Mouse (Mus musculus) limb, embryonic 11.5 days (tissue): ENCODE results near the gene Stk33. TPM values are rescaled to one million over a fixed set of nuclear protein-coding genes. Genes with fewer than 3 reads are reported as not detected.

Experiments
- ATAC-seq: fragments of 200-750 bp; cut with Nextera tagmentation; 2 replicates; pipeline ENCODE4 v1.8.0; 2017; ENCODE audit warnings: low read depth; ENCODE audit not compliant: insufficient number of reproducible peaks, low FRiP score, low TSS enrichment
- DNase-seq: peaks from one replicate; pipeline ENCODE4 v3.0.0-alpha.2; 2015; ENCODE audit warnings: low spot score
- H3K27ac ChIP-seq: fragments of 300-500 bp; sonication (generic); replicated peaks from 2 replicates; pipeline ENCODE4 v1.5.1; 2014; ENCODE audit warnings: low read depth, mild to moderate bottlenecking, low read length
- H3K27me3 ChIP-seq: fragments of 300-500 bp; sonication (generic); 2 replicates; pipeline ENCODE4 v1.6.1; 2014; ENCODE audit warnings: mild to moderate bottlenecking, low read length, mixed read lengths; ENCODE audit not compliant: control insufficient read depth, insufficient read depth
- H3K36me3 ChIP-seq: fragments of 300-500 bp; sonication (generic); 2 replicates; pipeline ENCODE4 v1.6.1; 2014; ENCODE audit warnings: mild to moderate bottlenecking, low read length, moderate library complexity, mixed read lengths; ENCODE audit not compliant: control insufficient read depth, insufficient read depth
- H3K4me1 ChIP-seq: fragments of 300-500 bp; sonication (generic); 2 replicates; pipeline ENCODE4 v1.6.1; 2014; ENCODE audit warnings: low read length, mixed read lengths; ENCODE audit not compliant: control insufficient read depth, insufficient read depth
- H3K4me2 ChIP-seq: fragments of 300-500 bp; sonication (generic); 2 replicates; pipeline ENCODE4 v1.6.1; 2014; ENCODE audit warnings: low read depth, mild to moderate bottlenecking, moderate library complexity; ENCODE audit not compliant: severe bottlenecking
- H3K4me3 ChIP-seq: fragments of 300-500 bp; sonication (generic); 2 replicates; pipeline ENCODE4 v1.5.1; 2014; ENCODE audit warnings: low read depth, low read length
- H3K9ac ChIP-seq: fragments of 300-500 bp; sonication (generic); 2 replicates; pipeline ENCODE4 v1.6.1; 2014; ENCODE audit warnings: mild to moderate bottlenecking, low read length
- H3K9me3 ChIP-seq: fragments of 300-500 bp; sonication (generic); 2 replicates; pipeline ENCODE4 v1.6.1; 2016; ENCODE audit warnings: low read length; ENCODE audit not compliant: control insufficient read depth
- WGBS: fragments of 180-500 bp; shearing (Covaris S2); extraction: QIAGEN DNeasy Blood & Tissue Kit; methylation state at CpG from one replicate; pipeline ENCODE4 v1.1.7; 2014; 5-methylcytosine and 5-hydroxymethylcytosine counted together
- polyA plus RNA-seq: library from polyadenylated mRNA; unstranded; fragments of >200 nt; fragmentation: Nextera tagmentation; extraction: Ambion mirVana; gene quantifications from 2 replicates; pipeline ENCODE4 v1.2.1, GENCODE M21; 2014

Gene Stk33
- polyA plus RNA-seq, 1 experiment from 2014 or later: 0.92 TPM

DNA sequence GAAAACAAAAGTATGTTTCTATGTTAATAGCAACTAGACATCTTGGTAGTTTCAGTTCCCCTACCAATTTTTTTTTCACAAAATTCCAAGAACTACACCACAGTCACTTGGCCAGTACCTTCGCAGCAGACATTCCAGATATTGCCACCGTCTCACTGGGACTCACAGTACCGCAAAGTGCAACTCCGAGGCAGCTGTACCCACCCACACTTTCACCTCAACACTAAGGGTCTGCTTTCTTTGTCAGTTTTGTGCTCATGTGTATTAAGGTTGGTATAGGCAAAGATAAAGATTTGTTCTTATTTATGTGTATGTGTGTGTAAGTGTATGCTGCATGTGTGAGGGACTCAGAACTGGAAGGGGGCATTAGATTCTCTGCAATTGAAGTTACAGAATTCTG is 156.8 kb downstream of the Stk33 start:
- Histone ChIP-seq H3K9ac (no peak overlapping the region), H3K4me3 (no peak overlapping the region), H3K27me3 (no peaks in the 10 kb centered on the region), H3K4me1 (peaks cover 8% of the 10 kb centered on the region; the same call in 1 of the 2 replicates), H3K36me3 (no peaks in the 10 kb centered on the region), H3K9me3 (no peaks in the 10 kb centered on the region), H3K27ac (no peak overlapping the region), H3K4me2 (no peak overlapping the region)
- peak; percentile 11 for DNase-seq
- no peak for ATAC-seq
- 91% methylated on average over 4 of the region's 4 CpGs for WGBS

DNA sequence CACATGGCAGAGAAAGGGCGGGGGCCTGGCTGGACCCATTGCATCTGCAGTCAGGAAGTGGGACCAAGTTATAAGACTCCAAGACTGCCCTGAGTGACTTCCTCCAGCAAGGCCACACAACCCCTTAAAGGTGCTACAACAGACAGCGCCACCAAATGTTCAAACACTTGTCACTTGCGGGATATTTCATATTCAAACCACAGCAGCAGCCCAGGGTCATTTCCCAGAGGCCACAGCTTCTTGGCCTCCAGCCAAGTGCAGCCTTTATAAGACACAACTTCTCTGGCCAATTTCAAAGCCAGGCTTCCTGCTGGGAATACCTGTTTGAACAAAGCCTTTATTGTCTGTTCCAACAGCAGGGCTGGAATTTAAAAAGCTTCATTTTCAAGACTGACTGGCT is 162.3 kb downstream of the Stk33 start:
- no peaks in the 10 kb centered on the region for H3K27me3 ChIP-seq
- DNase-seq (peak; percentile 68), ATAC-seq (no peak)
- no peak overlapping the region for H3K9ac ChIP-seq
- H3K4me2 ChIP-seq: no peak overlapping the region
- H3K36me3 ChIP-seq: no peaks in the 10 kb centered on the region
- no peak overlapping the region; the same call in 1 of the 2 replicates for H3K27ac ChIP-seq
- no peaks in the 10 kb centered on the region for H3K9me3 ChIP-seq
- no peak overlapping the region for H3K4me3 ChIP-seq
- peaks cover 14% of the 10 kb centered on the region; the same call in 1 of the 2 replicates for H3K4me1 ChIP-seq
- WGBS: 62% methylated on average over 3 of the region's 3 CpGs

DNA sequence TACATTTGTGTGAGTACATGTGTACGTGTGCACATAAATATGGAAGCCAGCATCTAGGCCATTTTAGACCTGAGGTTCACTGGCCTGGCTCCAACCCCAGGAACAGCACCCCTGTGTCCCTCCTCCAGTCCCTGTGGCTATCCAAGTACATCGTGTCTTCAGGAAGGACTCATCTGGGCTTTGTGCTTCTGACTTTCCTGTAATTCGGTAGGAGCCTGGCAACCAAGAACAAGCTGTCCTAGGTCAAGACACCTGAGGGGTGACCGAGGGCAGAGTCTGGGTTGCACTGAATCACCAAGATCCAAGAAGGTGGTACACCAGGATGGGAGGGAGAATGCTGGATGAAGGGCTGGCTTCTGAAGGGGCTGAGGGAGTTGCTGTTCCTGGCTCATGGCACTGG is 163.0 kb downstream of the Stk33 start:
- Histone ChIP-seq H3K4me3 (no peak overlapping the region), H3K9ac (no peak overlapping the region), H3K27me3 (no peaks in the 10 kb centered on the region), H3K27ac (no peak overlapping the region), H3K36me3 (no peaks in the 10 kb centered on the region), H3K4me2 (no peak overlapping the region), H3K9me3 (no peaks in the 10 kb centered on the region), H3K4me1 (peaks cover 10% of the 10 kb centered on the region; the same call in 1 of the 2 replicates)
- WGBS: 84% methylated on average over 4 of the region's 4 CpGs
- ATAC-seq (no peak), DNase-seq (no peak)

DNA sequence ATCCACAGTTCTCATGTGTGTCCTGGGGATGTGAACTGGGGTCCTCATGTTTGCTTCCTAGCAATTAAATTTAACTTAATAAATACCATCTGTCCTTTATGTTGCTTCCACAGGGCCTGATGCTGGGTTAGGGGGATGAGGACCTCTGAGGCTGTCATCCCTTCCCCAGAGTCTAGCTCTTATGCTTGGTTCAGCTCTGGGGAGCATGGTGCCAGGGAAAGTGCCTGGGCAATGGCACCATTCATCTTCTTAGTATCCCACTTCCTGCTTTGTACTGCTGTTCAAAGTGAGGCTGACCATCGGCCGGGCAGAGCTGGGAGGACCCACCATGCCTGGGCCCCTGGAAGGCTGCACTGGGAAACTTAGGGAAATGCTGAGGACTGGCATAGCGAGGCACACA is 163.7 kb downstream of the Stk33 start:
- WGBS: 71% methylated on average over 3 of the region's 3 CpGs
- no peaks in the 10 kb centered on the region for H3K27me3 ChIP-seq
- no peak overlapping the region for H3K4me2 ChIP-seq
- H3K4me3 ChIP-seq: no peak overlapping the region
- no peak overlapping the region for H3K9ac ChIP-seq
- H3K27ac ChIP-seq: no peak overlapping the region
- H3K36me3 ChIP-seq: no peaks in the 10 kb centered on the region
- ATAC-seq (no peak), DNase-seq (no peak)
- H3K4me1 ChIP-seq: peaks cover 10% of the 10 kb centered on the region; the same call in 1 of the 2 replicates
- H3K9me3 ChIP-seq: no peaks in the 10 kb centered on the region

DNA sequence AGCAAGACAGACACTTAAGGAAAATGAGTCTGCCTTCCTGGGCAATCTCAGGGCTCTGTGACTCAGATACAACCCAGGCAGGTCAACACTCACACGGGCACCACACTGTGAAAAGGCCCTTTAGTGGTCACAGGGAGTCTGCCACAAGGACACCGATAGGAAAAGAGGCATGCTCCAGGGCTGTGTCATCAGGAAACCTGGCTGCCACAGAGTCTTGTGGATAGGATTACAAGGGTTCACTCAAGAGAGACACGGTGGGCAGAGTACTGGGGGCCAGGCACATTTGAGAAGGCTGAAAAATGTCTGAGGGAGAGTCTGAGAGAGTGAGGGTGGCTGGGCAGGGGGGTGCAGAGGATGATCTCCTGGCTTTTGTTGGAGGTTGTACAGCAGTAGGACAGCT is 164.6 kb downstream of the Stk33 start:
- no peak overlapping the region for H3K9ac ChIP-seq
- WGBS: 58% methylated on average over 3 of the region's 3 CpGs
- ATAC-seq (no peak), DNase-seq (no peak)
- no peak overlapping the region for H3K4me2 ChIP-seq
- no peaks in the 10 kb centered on the region for H3K27me3 ChIP-seq
- no peaks in the 10 kb centered on the region for H3K36me3 ChIP-seq
- no peak overlapping the region for H3K4me3 ChIP-seq
- no peak overlapping the region for H3K27ac ChIP-seq
- H3K4me1 ChIP-seq: peaks cover 8% of the 10 kb centered on the region; the same call in 1 of the 2 replicates
- no peaks in the 10 kb centered on the region for H3K9me3 ChIP-seq

DNA sequence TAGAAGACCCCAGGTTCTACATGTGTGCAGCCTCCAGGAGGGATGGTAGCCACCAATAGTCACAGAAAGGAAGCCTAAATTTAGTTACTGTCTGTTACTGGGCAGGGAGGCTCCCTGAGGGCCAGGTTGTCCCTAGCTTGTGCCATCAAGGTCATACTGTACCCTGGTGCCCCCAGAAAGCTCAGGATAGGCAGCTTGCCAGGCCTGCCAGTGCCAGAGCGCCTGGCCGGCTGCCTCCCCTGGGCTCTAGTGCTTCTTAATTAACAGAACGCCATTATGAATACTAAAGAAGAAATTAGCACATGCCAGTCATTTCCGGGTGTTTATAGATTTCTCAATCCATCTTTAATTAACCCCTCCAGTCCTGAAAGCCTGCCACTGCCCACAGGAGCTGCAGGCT is 169.8 kb downstream of the Stk33 start:
- Histone ChIP-seq H3K4me3 (no peak overlapping the region), H3K27ac (no peak overlapping the region), H3K9ac (no peak overlapping the region), H3K9me3 (no peaks in the 10 kb centered on the region), H3K36me3 (no peaks in the 10 kb centered on the region), H3K27me3 (no peaks in the 10 kb centered on the region), H3K4me2 (no peak overlapping the region), H3K4me1 (no peaks in the 10 kb centered on the region)
- no peak for DNase-seq
- 65% methylated on average over 4 of the region's 4 CpGs for WGBS
- no peak for ATAC-seq

DNA sequence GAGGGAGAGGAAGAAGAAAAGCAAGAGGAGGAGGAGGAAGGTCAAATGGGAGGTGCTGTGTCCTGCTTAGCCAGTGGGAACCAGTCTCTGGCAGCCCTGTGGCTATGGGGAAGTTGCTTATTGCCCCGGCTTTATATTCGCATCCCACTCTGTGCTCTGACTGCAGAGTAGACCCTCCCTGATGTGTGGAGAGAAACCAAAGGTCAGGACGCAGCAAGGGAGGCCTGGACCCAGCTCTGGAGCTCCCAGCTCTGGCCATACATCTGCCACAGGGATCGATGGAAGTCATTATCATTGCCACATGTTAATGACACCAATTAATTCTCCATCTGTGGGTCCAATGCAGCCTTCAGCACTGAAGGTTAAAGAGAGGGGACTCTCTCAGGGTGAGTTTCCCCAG is 171.5 kb downstream of the Stk33 start:
- WGBS: 32% methylated on average over 4 of the region's 4 CpGs
- ATAC-seq (no peak), DNase-seq (no peak)
- no peaks in the 10 kb centered on the region for H3K9me3 ChIP-seq
- no peak overlapping the region for H3K4me2 ChIP-seq
- no peak overlapping the region for H3K9ac ChIP-seq
- no peak overlapping the region for H3K4me3 ChIP-seq
- H3K36me3 ChIP-seq: no peaks in the 10 kb centered on the region
- H3K27ac ChIP-seq: no peak overlapping the region
- no peaks in the 10 kb centered on the region for H3K27me3 ChIP-seq
- no peaks in the 10 kb centered on the region for H3K4me1 ChIP-seq

DNA sequence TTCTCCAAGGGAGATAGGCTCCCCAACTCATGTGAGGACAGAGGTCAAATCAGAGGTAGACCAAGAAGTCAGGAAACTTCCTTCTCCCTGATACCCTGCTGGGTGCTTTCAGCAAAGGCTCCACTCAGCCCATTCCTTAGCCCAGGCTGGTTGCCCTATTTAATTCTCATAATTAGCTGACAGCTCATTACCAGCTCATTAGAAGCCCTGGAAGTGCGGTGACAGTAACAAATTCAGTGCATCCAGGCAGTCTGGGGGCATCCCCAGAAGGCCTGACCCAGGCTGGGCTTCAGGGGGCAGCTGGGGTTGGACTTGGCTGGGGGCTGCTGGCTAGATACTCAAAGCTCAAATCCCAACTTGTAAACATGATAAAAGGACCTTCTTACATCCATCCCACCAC is 172.7 kb downstream of the Stk33 start:
- no peaks in the 10 kb centered on the region for H3K9me3 ChIP-seq
- H3K27ac ChIP-seq: no peak overlapping the region
- H3K36me3 ChIP-seq: no peaks in the 10 kb centered on the region
- DNase-seq (no peak), ATAC-seq (no peak)
- H3K4me1 ChIP-seq: no peaks in the 10 kb centered on the region
- no peaks in the 10 kb centered on the region for H3K27me3 ChIP-seq
- no peak overlapping the region for H3K9ac ChIP-seq
- no peak overlapping the region for H3K4me3 ChIP-seq
- H3K4me2 ChIP-seq: no peak overlapping the region
- 32% methylated on average over 1 of the region's 1 CpGs for whole genome bisulfite sequencing

DNA sequence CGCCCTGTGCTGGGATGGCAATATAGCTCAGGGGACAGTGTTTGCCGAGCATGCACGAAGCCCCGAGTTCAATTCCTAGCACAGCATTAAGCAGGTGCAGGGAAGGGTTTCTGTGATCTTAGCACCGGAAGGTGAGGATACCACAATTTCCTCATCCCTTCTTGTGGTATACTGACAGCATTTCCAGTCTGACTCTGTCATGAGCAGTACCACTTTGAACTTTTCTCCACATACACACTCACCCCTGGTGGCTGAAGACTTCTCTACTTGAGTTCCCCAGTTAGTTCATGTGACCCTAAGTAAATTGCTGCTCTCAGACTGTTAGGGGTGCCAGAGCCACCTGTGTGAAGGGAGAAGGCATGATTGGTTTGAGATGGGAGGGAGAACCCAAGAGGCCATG is 173.3 kb downstream of the Stk33 start:
- DNase-seq: no peak
- 85% methylated on average over 5 of the region's 5 CpGs for WGBS
- Histone ChIP-seq H3K27me3 (no peaks in the 10 kb centered on the region), H3K9ac (no peak overlapping the region), H3K36me3 (no peaks in the 10 kb centered on the region), H3K9me3 (no peaks in the 10 kb centered on the region), H3K27ac (no peak overlapping the region), H3K4me2 (no peak overlapping the region), H3K4me3 (no peak overlapping the region), H3K4me1 (no peaks in the 10 kb centered on the region)
- ATAC-seq: no peak
